Mouse (Mus musculus): Measurements from ENCODE around the gene Pml. TPM values are rescaled to one million over a fixed set of nuclear protein-coding genes. Genes with fewer than 3 reads are reported as not detected.

The Pml gene
- total and polyA plus RNA-seq, 2 experiments from 2014 or later: 3.4 to 3.7 TPM

DNA sequence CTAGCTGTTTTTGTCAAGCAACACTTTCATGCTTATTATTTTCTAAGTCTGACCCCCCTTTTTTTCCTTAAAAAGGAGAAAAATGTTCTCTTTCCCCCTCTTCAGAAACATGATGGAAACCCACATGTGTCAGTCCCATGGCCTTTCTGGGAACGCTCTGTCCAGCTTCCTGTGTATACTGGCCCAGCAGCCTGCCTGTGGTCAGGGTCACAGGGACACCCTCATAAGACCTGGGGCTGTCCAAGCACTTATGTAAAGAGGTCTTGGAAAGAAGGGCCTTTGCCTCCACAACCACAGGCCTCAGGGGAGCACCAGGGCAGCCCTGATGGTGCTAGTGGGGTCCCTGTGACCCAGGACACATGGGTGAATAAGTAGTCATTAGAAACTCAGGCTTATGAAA, 39.5 kb upstream of the Pml start:
- H3K27me3 ChIP-seq (ENCODE audit: insufficient read depth, low read length): no peaks in the 10 kb centered on the region
- H3K4me1 ChIP-seq (ENCODE audit: insufficient read depth): no peaks in the 10 kb centered on the region
- H3K4me3 ChIP-seq (ENCODE audit: low read depth, low read length): no peak overlapping the region
- no peaks in the 10 kb centered on the region for H3K36me3 ChIP-seq (ENCODE audit: insufficient read depth)
- ATAC-seq: no peak
- H3K9me3 ChIP-seq (ENCODE audit: low read length): no peaks in the 10 kb centered on the region
- H3K4me2 ChIP-seq (ENCODE audit: low read depth): no peak overlapping the region
- H3K27ac ChIP-seq (ENCODE audit: low read depth, low read length): no peak overlapping the region
- 100% methylated on average over 1 of the region's 1 CpGs for WGBS
- no peak overlapping the region for H3K9ac ChIP-seq
- TF ChIP-seq CTCF (IDR thresholded peaks at IDR 0.05; ENCODE audit: low read depth): no peak
- DNase-seq: no peak

DNA sequence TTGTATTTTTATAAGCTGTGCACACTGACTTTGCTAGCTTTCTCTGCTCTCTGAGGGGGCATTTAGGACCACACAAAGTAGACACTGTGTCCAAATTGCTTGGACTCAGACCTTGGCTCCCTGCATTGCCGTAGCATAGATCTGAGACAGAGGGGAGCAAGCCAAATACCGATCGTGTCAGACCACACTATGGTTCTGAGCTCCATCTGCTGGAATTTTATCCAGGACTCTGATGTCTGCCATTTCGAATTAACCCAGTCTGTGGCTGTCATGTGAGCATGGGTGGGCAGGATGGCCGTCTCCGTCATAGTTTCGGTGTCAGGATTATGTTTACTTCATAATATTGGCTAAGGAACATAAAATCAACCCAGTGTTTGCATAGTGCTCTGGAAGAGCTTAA, 33.8 kb upstream of the Pml start:
- no peaks in the 10 kb centered on the region for H3K9me3 ChIP-seq (ENCODE audit: low read length)
- H3K9ac ChIP-seq: no peak overlapping the region; the same call in 1 of the 2 replicates
- peak; percentile 68 for ATAC-seq
- no peak overlapping the region for H3K4me3 ChIP-seq (ENCODE audit: low read depth, low read length)
- H3K36me3 ChIP-seq (ENCODE audit: insufficient read depth): no peaks in the 10 kb centered on the region
- 47% methylated on average over 7 of the region's 7 CpGs for WGBS
- no peaks in the 10 kb centered on the region for H3K27me3 ChIP-seq (ENCODE audit: insufficient read depth, low read length)
- H3K4me2 ChIP-seq (ENCODE audit: low read depth): no peak overlapping the region
- TF ChIP-seq CTCF (IDR thresholded peaks at IDR 0.05; ENCODE audit: low read depth): no peak
- DNase-seq: peak; percentile 35
- 0 out of 2 replicates have a peak, but pooled peaks cover 3% of the 10 kb centered on the region for H3K4me1 ChIP-seq (ENCODE audit: insufficient read depth)
- H3K27ac ChIP-seq (ENCODE audit: low read depth, low read length): no peak overlapping the region

DNA sequence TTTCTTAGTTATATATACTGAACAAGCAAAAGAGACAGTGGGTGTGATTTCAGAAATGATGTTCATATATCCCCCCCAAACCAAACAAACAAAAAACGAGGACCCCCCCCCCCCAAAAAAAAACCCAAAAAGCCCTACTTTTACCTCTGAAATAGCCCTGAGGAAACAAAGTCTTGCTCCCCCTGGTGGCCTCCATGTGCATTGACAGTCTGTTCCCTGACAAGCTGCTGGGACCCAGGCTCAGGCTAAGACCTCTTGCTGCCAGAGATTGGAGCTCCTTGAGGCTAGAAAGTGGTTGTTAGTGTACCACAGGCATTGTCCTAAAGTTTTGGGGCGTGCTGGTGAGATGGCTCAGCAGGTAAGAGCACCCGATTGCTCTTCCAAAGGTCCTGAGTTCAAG, 32.0 kb upstream of the Pml start:
- Histone ChIP-seq H3K36me3 (ENCODE audit: insufficient read depth) (no peaks in the 10 kb centered on the region), H3K4me2 (ENCODE audit: low read depth) (no peak overlapping the region), H3K9ac (no peak overlapping the region), H3K4me3 (ENCODE audit: low read depth, low read length) (no peak overlapping the region), H3K27me3 (ENCODE audit: insufficient read depth, low read length) (no peaks in the 10 kb centered on the region), H3K9me3 (ENCODE audit: low read length) (no peaks in the 10 kb centered on the region), H3K4me1 (ENCODE audit: insufficient read depth) (0 out of 2 replicates have a peak, but pooled peaks cover 3% of the 10 kb centered on the region), H3K27ac (ENCODE audit: low read depth, low read length) (no peak overlapping the region)
- TF ChIP-seq CTCF (IDR thresholded peaks at IDR 0.05; ENCODE audit: low read depth): peak; percentile 68
- ATAC-seq: no peak
- DNase-seq: no peak
- WGBS: 57% methylated on average over 3 of the region's 3 CpGs

DNA sequence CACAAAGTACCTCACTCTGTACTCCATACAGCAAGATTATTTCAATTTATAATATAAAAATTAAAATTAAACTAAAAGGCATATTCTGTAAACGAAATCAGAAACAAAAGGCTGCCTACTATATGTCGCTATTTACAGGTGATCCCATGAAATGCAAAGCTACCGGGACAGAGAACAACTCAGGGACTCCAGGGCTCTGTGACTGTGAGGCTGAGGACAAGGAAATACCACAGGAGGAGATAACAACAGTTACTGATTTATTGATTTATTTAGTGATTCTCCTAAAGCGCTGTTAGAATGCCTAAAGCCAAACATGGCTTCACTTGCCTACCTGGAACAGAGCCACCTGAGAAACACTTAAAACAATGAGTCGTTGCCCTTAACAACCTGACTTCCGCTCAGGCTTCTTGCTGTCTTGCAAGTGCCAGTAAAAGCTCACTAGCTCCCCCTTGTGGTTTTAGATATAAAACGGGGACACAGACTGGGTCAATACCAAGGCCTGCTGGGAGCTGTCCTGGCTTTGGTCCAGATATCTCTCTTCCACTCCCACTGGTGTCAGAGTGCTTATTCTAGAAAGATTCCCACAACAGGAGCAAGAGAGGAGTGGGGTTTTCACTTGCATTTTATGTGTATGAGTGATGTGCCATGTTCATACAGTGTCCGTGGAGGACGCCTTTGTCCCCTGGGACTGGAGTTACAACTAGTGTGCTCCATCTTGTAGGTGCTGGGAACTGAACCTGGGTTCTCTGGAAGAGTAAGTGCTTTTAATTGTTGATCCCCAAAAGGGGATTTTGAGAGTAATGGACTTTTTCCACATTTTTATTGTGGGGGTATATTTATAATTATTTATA, 30.9 kb upstream of the Pml start:
- TF ChIP-seq CTCF (IDR thresholded peaks at IDR 0.05; ENCODE audit: low read depth): peak; percentile 85
- Histone ChIP-seq H3K4me1 (ENCODE audit: insufficient read depth) (0 out of 2 replicates have a peak, but pooled peaks cover 3% of the 10 kb centered on the region), H3K4me2 (ENCODE audit: low read depth) (no peak overlapping the region), H3K9me3 (ENCODE audit: low read length) (no peaks in the 10 kb centered on the region), H3K27me3 (ENCODE audit: insufficient read depth, low read length) (no peaks in the 10 kb centered on the region), H3K4me3 (ENCODE audit: low read depth, low read length) (no peak overlapping the region), H3K27ac (ENCODE audit: low read depth, low read length) (no peak overlapping the region), H3K36me3 (ENCODE audit: insufficient read depth) (no peaks in the 10 kb centered on the region), H3K9ac (no peak overlapping the region)
- 33% methylated on average over 9 of the region's 9 CpGs for WGBS
- ATAC-seq: peak; percentile 86
- DNase-seq: peak; percentile 89

DNA sequence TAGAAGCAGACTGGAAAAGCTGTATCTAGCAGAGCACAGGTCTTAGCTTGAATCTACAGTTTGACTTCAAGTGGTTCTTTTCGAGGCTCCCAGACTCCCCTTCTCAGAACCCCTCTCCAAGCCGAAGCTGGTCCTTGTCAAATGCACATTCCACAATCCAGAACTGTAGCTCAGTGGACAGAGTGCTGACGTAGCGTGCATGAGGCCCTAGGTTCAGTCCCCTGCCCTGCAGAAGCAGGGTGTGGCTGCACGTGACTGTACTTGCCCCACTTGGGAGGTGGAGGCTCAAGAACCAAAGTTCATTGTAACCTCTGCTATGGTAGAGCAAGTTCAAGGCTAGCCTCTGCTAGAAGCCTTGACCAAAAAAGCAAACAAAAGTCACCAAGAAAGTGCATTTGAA, 30.2 kb upstream of the Pml start:
- WGBS: 77% methylated on average over 5 of the region's 5 CpGs
- no peak overlapping the region for H3K9ac ChIP-seq
- H3K4me1 ChIP-seq (ENCODE audit: insufficient read depth): 0 out of 2 replicates have a peak, but pooled peaks cover 3% of the 10 kb centered on the region
- H3K27ac ChIP-seq (ENCODE audit: low read depth, low read length): no peak overlapping the region
- H3K9me3 ChIP-seq (ENCODE audit: low read length): no peaks in the 10 kb centered on the region
- TF ChIP-seq CTCF (IDR thresholded peaks at IDR 0.05; ENCODE audit: low read depth): no peak
- no peaks in the 10 kb centered on the region for H3K36me3 ChIP-seq (ENCODE audit: insufficient read depth)
- no peaks in the 10 kb centered on the region for H3K27me3 ChIP-seq (ENCODE audit: insufficient read depth, low read length)
- no peak overlapping the region for H3K4me3 ChIP-seq (ENCODE audit: low read depth, low read length)
- no peak for ATAC-seq
- no peak for DNase-seq
- no peak overlapping the region for H3K4me2 ChIP-seq (ENCODE audit: low read depth)

DNA sequence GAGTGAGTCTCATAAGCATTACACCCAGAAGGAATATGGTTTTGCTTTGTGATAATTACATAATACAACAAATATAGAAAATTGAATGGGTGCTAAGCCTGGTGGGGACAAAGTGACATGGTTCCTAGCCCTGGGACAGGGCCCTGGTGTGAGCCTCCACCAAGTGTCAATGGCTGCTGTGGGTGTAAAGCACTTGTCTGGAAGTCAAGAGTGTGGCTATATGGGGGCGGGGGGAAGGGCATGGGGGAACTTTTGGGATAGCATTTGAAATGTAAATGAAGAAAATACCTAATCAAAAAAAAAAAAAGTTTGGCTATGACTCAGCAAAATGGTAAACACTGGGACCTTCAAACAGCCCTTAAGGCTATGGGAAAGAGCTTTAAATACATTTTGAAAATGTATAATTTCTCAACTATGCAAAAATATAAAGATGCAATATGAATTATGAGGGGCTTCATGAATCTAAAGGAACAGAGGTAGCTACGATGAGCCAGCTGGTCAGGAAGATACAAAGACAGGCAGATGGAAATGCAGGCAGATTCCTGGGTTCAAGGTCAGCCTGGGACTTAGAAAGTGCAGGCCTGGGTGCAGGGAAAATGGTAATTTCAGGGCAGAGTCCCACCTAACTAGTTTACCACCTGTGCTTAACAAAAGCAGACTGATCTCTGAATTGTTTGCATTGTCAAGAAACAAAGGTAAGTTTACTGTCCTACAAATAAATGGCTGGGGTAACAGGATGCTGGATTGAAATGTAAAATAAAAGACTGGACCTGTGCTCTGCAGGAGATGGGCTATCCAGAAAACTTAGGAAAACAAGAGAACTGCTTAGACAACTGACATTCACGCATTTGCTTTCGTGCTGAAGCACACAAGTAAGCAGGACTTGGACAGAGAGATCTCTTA, 29.5 kb upstream of the Pml start:
- TF ChIP-seq CTCF (IDR thresholded peaks at IDR 0.05; ENCODE audit: low read depth): no peak
- Histone ChIP-seq H3K27me3 (ENCODE audit: insufficient read depth, low read length) (no peaks in the 10 kb centered on the region), H3K27ac (ENCODE audit: low read depth, low read length) (no peak overlapping the region), H3K4me3 (ENCODE audit: low read depth, low read length) (no peak overlapping the region), H3K9ac (no peak overlapping the region), H3K4me2 (ENCODE audit: low read depth) (no peak overlapping the region), H3K9me3 (ENCODE audit: low read length) (no peaks in the 10 kb centered on the region), H3K4me1 (ENCODE audit: insufficient read depth) (0 out of 2 replicates have a peak, but pooled peaks cover 3% of the 10 kb centered on the region), H3K36me3 (ENCODE audit: insufficient read depth) (no peaks in the 10 kb centered on the region)
- WGBS: 56% methylated on average over 4 of the region's 4 CpGs
- ATAC-seq (no peak), DNase-seq (no peak)

Data from forebrain, postnatal 0 days (tissue).